Mouse (Mus musculus) heart, postnatal 0 days (tissue): Measurements from ENCODE around the gene Itgb1. TPM values are rescaled to one million over a fixed set of nuclear protein-coding genes. Genes with fewer than 3 reads are reported as not detected.

ENCODE experiments used
- ATAC-seq: fragments of 200-750 bp; cut with Nextera tagmentation; 2 replicates; pipeline ENCODE4 v1.8.0; 2017; ENCODE audit warnings: low read depth, moderate number of reproducible peaks, moderate library complexity; ENCODE audit not compliant: insufficient read depth
- DNase-seq: peaks from one replicate; pipeline ENCODE4 v3.0.0-alpha.2; 2016; ENCODE audit warnings: low spot score
- H3K27ac ChIP-seq: fragments of 300-500 bp; sonication (generic); 2 replicates; pipeline ENCODE4 v1.5.1; 2014; ENCODE audit warnings: low read depth, mild to moderate bottlenecking
- H3K27me3 ChIP-seq: fragments of 300-500 bp; sonication (generic); 2 replicates; pipeline ENCODE4 v1.6.1; 2014; ENCODE audit warnings: low read length, mixed read lengths; ENCODE audit not compliant: control insufficient read depth, insufficient read depth
- H3K36me3 ChIP-seq: fragments of 300-500 bp; sonication (generic); replicated peaks from 2 replicates; pipeline ENCODE4 v1.6.1; 2014; ENCODE audit warnings: low read length, mixed read lengths; ENCODE audit not compliant: control insufficient read depth, insufficient read depth
- H3K4me1 ChIP-seq: fragments of 300-500 bp; sonication (generic); 2 replicates; pipeline ENCODE4 v1.6.1; 2014; ENCODE audit warnings: antibody characterized with exemption; ENCODE audit not compliant: control insufficient read depth, insufficient read depth
- H3K4me2 ChIP-seq: fragments of 300-500 bp; sonication (generic); 2 replicates; pipeline ENCODE4 v1.6.1; 2014; ENCODE audit warnings: low read depth, mild to moderate bottlenecking, low read length, moderate library complexity
- H3K4me3 ChIP-seq: fragments of 300-500 bp; sonication (generic); 2 replicates; pipeline ENCODE4 v1.5.1; 2014; ENCODE audit warnings: low read depth, low read length
- H3K9ac ChIP-seq: fragments of 300-500 bp; sonication (generic); replicated peaks from 2 replicates; pipeline ENCODE4 v1.6.1; 2014; ENCODE audit warnings: low read depth, low read length, mixed read lengths
- H3K9me3 ChIP-seq: fragments of 300-500 bp; sonication (generic); replicated peaks from 2 replicates; pipeline ENCODE4 v1.6.1; 2016; ENCODE audit warnings: low read length; ENCODE audit not compliant: control insufficient read depth
- CTCF ChIP-seq: IDR thresholded peaks from 2 replicates; pipeline ENCODE4 v1.5.1; 2016; ENCODE audit warnings: antibody characterized with exemption, control low read depth, low read depth
- EP300 ChIP-seq: IDR thresholded peaks from 2 replicates; pipeline ENCODE4 v1.6.1; 2016; ENCODE audit warnings: antibody characterized with exemption, low read depth
- WGBS: fragments of 180-500 bp; shearing (Covaris S2); extraction: QIAGEN DNeasy Blood & Tissue Kit; methylation state at CpG from one replicate; pipeline ENCODE4 v1.1.7; 2014; 5-methylcytosine and 5-hydroxymethylcytosine counted together
- polyA plus RNA-seq: library from polyadenylated mRNA; unstranded; fragments of >200 nt; fragmentation: Nextera tagmentation; extraction: Ambion mirVana; gene quantifications from 2 replicates; pipeline ENCODE4 v1.2.1, GENCODE M21; 2015
- total RNA-seq: library from RNA; depleted of rRNA; stranded (reverse); fragments of >200 nt; gene quantifications from 2 replicates; pipeline ENCODE4 v1.2.3, GENCODE M21; 2014; ENCODE audit warnings: low replicate concordance

Itgb1 gene
- total and polyA plus RNA-seq, 2 experiments from 2014 or later: 240 to 315 TPM

DNA sequence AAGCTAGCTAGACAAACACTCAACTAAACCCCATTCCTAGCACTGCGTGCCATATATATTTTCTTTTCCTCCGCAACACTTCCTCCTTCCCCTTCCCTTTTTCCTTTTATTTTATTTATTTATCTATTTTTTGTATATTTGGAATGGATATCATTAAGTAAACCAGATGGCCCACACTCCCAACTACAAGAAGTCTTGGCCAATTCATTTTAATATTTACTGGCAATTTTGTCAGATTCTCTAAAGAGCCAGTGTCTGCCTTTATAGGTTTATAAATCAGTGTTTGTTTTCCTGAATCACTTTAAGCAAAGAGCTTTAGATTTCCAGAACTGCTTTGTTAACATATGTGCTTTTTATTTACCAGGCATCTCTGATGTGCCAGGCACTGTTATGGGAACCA is 22.8 kb upstream of the Itgb1 start:
- Histone ChIP-seq H3K27ac (peak overlapping the region; percentile 9; the same call in 1 of the 2 replicates), H3K4me2 (no peak overlapping the region)

DNA sequence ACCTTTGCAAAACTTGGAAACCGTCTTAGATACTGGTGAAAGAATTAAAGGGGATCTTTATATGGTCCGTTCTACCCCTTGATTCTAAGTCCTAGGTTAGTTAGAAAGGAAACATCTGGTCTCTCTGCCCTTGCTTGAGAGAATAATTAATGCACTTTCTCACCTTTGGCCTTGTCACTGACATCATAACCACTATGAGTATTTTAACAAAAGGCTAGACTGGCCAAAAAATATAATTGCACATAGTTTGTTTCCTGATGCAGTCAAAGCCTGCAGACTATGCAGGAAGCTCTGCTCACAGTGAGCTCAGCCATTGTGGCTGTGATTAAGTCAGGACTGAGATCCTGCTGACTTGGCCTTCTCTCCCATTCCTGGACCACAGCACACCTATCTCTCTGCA is 22.3 kb upstream of the Itgb1 start:
- TF ChIP-seq EP300 (peak; percentile 70), CTCF (no peak)
- 54% methylated on average over 2 of the region's 2 CpGs for WGBS
- Histone ChIP-seq H3K27ac (peak overlapping the region; percentile 9; the same call in 1 of the 2 replicates), H3K27me3 (no peaks in the 10 kb centered on the region), H3K4me2 (no peak overlapping the region), H3K36me3 (no peaks in the 10 kb centered on the region), H3K9me3 (no peaks in the 10 kb centered on the region; the same call in 1 of the 2 replicates), H3K4me3 (no peak overlapping the region), H3K4me1 (0 out of 2 replicates have a peak, but pooled peaks cover 15% of the 10 kb centered on the region), H3K9ac (no peak overlapping the region)
- DNase-seq: no peak
- peak; percentile 58; the same call in 1 of the 2 replicates for ATAC-seq

More for the DNA sequence above, 22.8 kb upstream of the Itgb1 start:
- TF ChIP-seq EP300 (no peak), CTCF (no peak)
- ATAC-seq (no peak), DNase-seq (no peak)
- WGBS: 79% methylated on average over 2 of the region's 2 CpGs
- Histone ChIP-seq H3K9me3 (no peaks in the 10 kb centered on the region; the same call in 1 of the 2 replicates), H3K4me3 (no peak overlapping the region), H3K9ac (no peak overlapping the region), H3K27me3 (no peaks in the 10 kb centered on the region), H3K36me3 (no peaks in the 10 kb centered on the region), H3K4me1 (0 out of 2 replicates have a peak, but pooled peaks cover 15% of the 10 kb centered on the region)

DNA sequence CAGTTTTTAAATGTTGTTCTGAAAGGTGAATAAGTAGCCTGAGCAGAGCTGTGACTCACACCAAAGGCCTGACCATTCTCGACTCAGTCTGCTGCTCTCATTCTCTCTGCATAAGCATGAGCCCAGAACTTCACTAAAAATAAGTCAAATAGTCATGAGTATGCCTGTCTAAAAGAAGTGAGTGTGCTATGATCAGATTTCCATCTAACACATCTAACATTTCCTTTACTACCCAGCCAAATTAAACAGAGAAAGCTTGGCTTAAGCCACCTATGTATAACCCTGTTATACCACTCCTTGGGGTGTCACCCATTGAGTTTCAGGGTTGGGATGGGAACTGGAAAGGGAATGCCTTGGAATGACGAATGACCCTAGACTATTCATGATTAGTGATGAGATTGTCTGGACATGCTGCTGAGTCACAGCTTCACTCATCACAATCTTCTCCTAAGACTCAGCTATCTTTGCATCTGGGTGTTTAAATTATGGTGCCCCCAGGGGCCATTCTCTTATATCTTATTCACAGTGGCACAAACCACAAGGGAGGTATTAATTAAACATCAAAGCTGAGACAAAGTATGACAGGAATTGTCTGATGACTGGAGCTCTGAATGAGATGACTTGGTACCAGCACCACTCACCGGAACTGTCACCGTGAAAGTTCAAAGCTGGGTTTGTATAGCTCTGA is 18.7 kb upstream of the Itgb1 start:
- Histone ChIP-seq H3K9ac (no peak overlapping the region), H3K4me3 (no peak overlapping the region), H3K4me1 (0 out of 2 replicates have a peak, but pooled peaks cover 13% of the 10 kb centered on the region), H3K27ac (no peak overlapping the region), H3K4me2 (no peak overlapping the region), H3K27me3 (no peaks in the 10 kb centered on the region), H3K9me3 (no peaks in the 10 kb centered on the region), H3K36me3 (no peaks in the 10 kb centered on the region)
- WGBS: 85% methylated on average over 4 of the region's 4 CpGs
- DNase-seq: no peak
- TF ChIP-seq EP300: no peak
- no peak for TF ChIP-seq CTCF
- no peak for ATAC-seq

DNA sequence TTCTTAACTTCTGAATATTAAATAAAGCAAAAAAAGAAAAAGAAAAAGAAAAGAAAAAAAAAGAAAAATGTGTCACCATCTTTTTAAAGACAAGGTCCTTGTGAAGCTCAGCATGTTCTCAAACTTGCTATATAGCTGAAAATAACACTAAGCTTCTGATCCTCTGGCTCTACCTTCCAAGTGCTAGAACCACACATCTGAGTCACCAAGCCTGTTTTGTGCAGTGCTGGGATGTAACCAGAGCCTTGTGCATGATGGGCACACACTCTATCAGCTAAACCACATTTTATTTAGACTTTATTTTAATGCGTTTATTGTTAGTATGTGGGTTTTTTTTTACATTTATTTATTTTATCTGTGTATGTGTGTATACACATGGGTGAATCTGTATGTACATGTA is 13.6 kb upstream of the Itgb1 start:
- DNase-seq: no peak
- no peaks in the 10 kb centered on the region for H3K36me3 ChIP-seq
- WGBS: 98% methylated on average over 1 of the region's 1 CpGs
- H3K27ac ChIP-seq: no peak overlapping the region
- ATAC-seq: no peak
- H3K9me3 ChIP-seq: no peaks in the 10 kb centered on the region
- H3K27me3 ChIP-seq: no peaks in the 10 kb centered on the region
- no peak for TF ChIP-seq CTCF
- no peak for TF ChIP-seq EP300
- no peak overlapping the region for H3K4me2 ChIP-seq
- 0 out of 2 replicates have a peak, but pooled peaks cover 6% of the 10 kb centered on the region for H3K4me1 ChIP-seq
- no peak overlapping the region for H3K4me3 ChIP-seq
- H3K9ac ChIP-seq: no peak overlapping the region

DNA sequence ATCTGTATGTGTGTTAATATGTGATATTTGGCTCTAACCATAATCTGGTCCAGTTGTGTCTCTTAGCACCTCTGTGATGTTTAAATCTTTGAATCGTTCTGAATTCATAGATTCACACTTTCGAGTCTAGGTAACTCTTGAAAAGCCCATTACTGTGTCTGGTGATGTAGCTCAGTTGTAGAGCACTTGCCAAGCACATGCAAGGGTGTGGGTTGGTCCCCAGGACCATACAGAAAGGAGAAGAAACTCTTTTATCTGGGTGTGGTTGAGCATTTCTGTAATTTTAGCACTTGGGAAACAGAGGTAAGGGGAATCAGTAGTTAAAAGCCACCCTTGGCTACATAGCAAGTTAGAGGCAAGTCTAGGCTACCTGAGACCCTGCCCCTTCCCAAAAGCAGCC is 13.0 kb upstream of the Itgb1 start:
- 73% methylated on average over 2 of the region's 2 CpGs for WGBS
- no peaks in the 10 kb centered on the region for H3K36me3 ChIP-seq
- 0 out of 2 replicates have a peak, but pooled peaks cover 6% of the 10 kb centered on the region for H3K4me1 ChIP-seq
- no peaks in the 10 kb centered on the region for H3K27me3 ChIP-seq
- TF ChIP-seq EP300: no peak
- TF ChIP-seq CTCF: no peak
- H3K4me3 ChIP-seq: no peak overlapping the region
- no peak overlapping the region for H3K9ac ChIP-seq
- DNase-seq (no peak), ATAC-seq (no peak)
- H3K27ac ChIP-seq: no peak overlapping the region
- no peak overlapping the region for H3K4me2 ChIP-seq
- H3K9me3 ChIP-seq: no peaks in the 10 kb centered on the region

DNA sequence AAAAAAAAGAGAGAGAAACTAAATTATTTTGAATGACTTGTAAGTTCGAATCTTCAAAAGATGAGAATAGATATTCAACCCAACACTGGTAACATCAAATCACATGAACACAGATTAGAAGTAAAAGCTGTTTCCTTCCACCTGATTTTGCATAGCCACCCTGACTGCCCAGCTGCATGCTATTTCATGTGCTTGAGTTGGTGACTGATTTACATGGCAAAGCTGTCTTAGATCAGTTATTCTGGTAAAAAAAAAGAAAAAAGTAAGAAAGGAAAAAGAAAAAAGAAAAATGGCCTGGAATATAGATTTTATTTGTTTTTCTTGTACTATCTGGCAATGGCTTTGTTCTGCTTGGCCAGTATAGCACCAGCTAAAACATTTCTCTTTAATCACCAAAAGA is 12.5 kb upstream of the Itgb1 start:
- H3K9ac ChIP-seq: no peak overlapping the region
- no peak for ATAC-seq
- H3K9me3 ChIP-seq: no peaks in the 10 kb centered on the region
- H3K4me2 ChIP-seq: no peak overlapping the region
- H3K27me3 ChIP-seq: no peaks in the 10 kb centered on the region
- H3K4me1 ChIP-seq: 0 out of 2 replicates have a peak, but pooled peaks cover 6% of the 10 kb centered on the region
- H3K36me3 ChIP-seq: no peaks in the 10 kb centered on the region
- WGBS: 59% methylated on average over 1 of the region's 1 CpGs
- no peak overlapping the region for H3K4me3 ChIP-seq
- DNase-seq: no peak
- H3K27ac ChIP-seq: no peak overlapping the region
- no peak for TF ChIP-seq EP300
- TF ChIP-seq CTCF: no peak
